Mouse (Mus musculus) embryonic fibroblast, embryonic 13.5 days (primary cell): ENCODE measurements around the gene Mrpl20.

Experiments used
- CTCF ChIP-seq: IDR thresholded peaks from 2 replicates; pipeline ENCODE4 v1.5.1; 2011; ENCODE audit warnings: mild to moderate bottlenecking, control low read depth, low read length, moderate library complexity, borderline replicate concordance; ENCODE audit not compliant: insufficient read depth
- POLR2A ChIP-seq: IDR thresholded peaks from 2 replicates; pipeline ENCODE4 v1.6.1; 2011; ENCODE audit warnings: low read depth, mild to moderate bottlenecking, control low read depth, low read length, moderate library complexity

DNA sequence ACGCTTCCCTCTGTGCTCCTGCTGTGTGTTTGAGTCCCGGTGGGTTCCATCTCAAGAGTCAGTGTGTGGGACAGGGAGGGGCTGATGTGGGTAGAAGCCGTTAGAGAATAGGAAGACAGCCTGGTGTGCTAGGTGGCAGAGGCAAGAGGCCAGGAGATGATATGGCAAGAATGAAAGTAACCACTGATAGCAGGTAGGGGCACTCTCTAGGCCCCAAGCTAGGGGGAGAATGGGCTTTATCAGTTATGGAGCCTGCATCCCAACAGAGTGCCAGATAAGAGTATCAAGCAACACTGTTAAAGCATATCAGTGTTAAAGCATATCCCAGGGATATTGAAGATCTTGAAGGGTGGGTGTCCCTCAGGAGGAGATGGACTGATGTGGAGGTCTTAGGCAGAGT, 54.2 kb downstream of the Mrpl20 start:
- TF ChIP-seq CTCF (no peak), POLR2A (no peak)
